In genomic region chr13:120106504-120106903, GRCm38 (mm10) we compare ENCODE assay signal across 14 mouse cellular contexts. TPM values are rescaled to one million over a fixed set of nuclear protein-coding genes. Genes with fewer than 3 reads are reported as not detected.
"Had no signal": no experiment of that assay in that cellular context is flagged by ENCODE, and none has a peak within 500 bp of the region (broad histone marks: within the 10 kb centered on the region; RNA-seq: fewer than 3 reads in every experiment).

No protein-coding gene starts in this region.

RNA-seq across cellular contexts. Expression of gene Gm20767, which starts 33.5 kb away (rescaled TPM):
- total RNA-seq: heart, postnatal 10 days; heart, postnatal 14 days; heart, postnatal 25 days; heart, postnatal 36 days; heart, postnatal 4 days; hindbrain, postnatal 0 days; layer of hippocampus, adult 18-20 months; layer of hippocampus, adult 2 months; layer of hippocampus, adult 8-10 months; layer of hippocampus, postnatal 10 days; layer of hippocampus, postnatal 14 days; layer of hippocampus, postnatal 25 days; layer of hippocampus, postnatal 36 days; left cerebral cortex, adult 18-20 months had no signal

RNA-seq across cellular contexts. Expression of gene Gm21188, which starts 54.5 kb away (rescaled TPM):
- total RNA-seq: heart, postnatal 10 days; heart, postnatal 4 days; hindbrain, postnatal 0 days; layer of hippocampus, adult 2 months; layer of hippocampus, adult 8-10 months; layer of hippocampus, postnatal 14 days; layer of hippocampus, postnatal 25 days; layer of hippocampus, postnatal 36 days had no signal
